Mouse (Mus musculus): ENCODE measurements around the gene Gm10644.

Gm10644 gene

GRCm38 (mm10) chr8:83980250-83980649 lies 25.2 kb upstream of the Gm10644 start:
- no peak for DNase-seq

- DNase-seq, result no peak
Observed at GRCm38 (mm10) chr8:83978200-83978599, 23.2 kb upstream of the Gm10644 start.

- no peak for DNase-seq
Observed at GRCm38 (mm10) chr8:83977646-83978045, 22.6 kb upstream of the Gm10644 start.

- no peak for DNase-seq
Observed at GRCm38 (mm10) chr8:83976779-83977350, 21.9 kb upstream of the Gm10644 start.

- no peak for DNase-seq
Observed at GRCm38 (mm10) chr8:83976101-83976630, 21.2 kb upstream of the Gm10644 start.

- no peak for DNase-seq
Observed at GRCm38 (mm10) chr8:83974521-83974920, 19.5 kb upstream of the Gm10644 start.

- no peak for DNase-seq
Observed at GRCm38 (mm10) chr8:83973161-83974031, 18.4 kb upstream of the Gm10644 start.

- DNase-seq, result peak; percentile 98
Observed at GRCm38 (mm10) chr8:83972150-83973120, 17.4 kb upstream of the Gm10644 start, which contains the start of gene Prkaca. Prkaca (plus strand) TSS chr8:83972993.

GRCm38 (mm10) chr8:83971661-83972060 lies 16.7 kb upstream of the Gm10644 start:
- no peak for DNase-seq

GRCm38 (mm10) chr8:83971121-83971520 lies 16.1 kb upstream of the Gm10644 start:
- DNase-seq, result no peak

- DNase-seq, result no peak
Observed at GRCm38 (mm10) chr8:83967701-83968100, 12.7 kb upstream of the Gm10644 start.

GRCm38 (mm10) chr8:83964015-83964765 lies 9.2 kb upstream of the Gm10644 start:
- DNase-seq, result no peak

GRCm38 (mm10) chr8:83956789-83957188 lies 1.8 kb upstream of the Gm10644 start:
- DNase-seq, result no peak

GRCm38 (mm10) chr8:83955958-83956218 lies 883 bp upstream of the Gm10644 start:
- no peak for DNase-seq

GRCm38 (mm10) chr8:83954749-83955105 lies 278 bp downstream of the Gm10644 start:
- DNase-seq, result no peak

GRCm38 (mm10) chr8:83945540-83945939 lies 9.5 kb downstream of the Gm10644 start:
- no peak for DNase-seq

GRCm38 (mm10) chr8:83942446-83942845 lies 12.6 kb downstream of the Gm10644 start:
- DNase-seq, result no peak

- no peak for DNase-seq
Observed at GRCm38 (mm10) chr8:83941066-83941677, 13.8 kb downstream of the Gm10644 start.

- DNase-seq, result no peak
Observed at GRCm38 (mm10) chr8:83938330-83938729, 16.7 kb downstream of the Gm10644 start.

- DNase-seq, result no peak
Observed at GRCm38 (mm10) chr8:83937645-83938044, 17.4 kb downstream of the Gm10644 start.

- no peak for DNase-seq
Observed at GRCm38 (mm10) chr8:83935435-83935834, 19.6 kb downstream of the Gm10644 start.

GRCm38 (mm10) chr8:83934994-83935393 lies 20.0 kb downstream of the Gm10644 start:
- DNase-seq, result no peak

Data from cerebellum, adult 8-10 months (tissue).